Mouse (Mus musculus) inflammation-experienced regulatory T-cells, adult 6 months (primary cell): Measurements from ENCODE around the gene Ifitm1. TPM values are rescaled to one million over a fixed set of nuclear protein-coding genes. Genes with fewer than 3 reads are reported as not detected.

Experiments
- ATAC-seq: one replicate; pipeline ENCODE4 v1.8.0; 2017
- polyA plus RNA-seq, 3 experiments: library from polyadenylated mRNA; unstranded; fragments of 100-300 nt; shearing (Covaris generic); gene quantifications; one replicate each; pipeline ENCODE4 v1.2.1; 2017

Ifitm1 gene
- polyA plus RNA-seq, result 1 to 10 TPM in 1 of 3 experiments, under 1 TPM in 1, not detected in 1; 0.54 to 6.6 TPM

GRCm38 (mm10) chr7:140966921-140967320 lies at the start of gene Ifitm1:
Gene Ifitm1 (plus strand): TSS chr7:140967221.
- no peak for ATAC-seq

- ATAC-seq, result no peak
These were observed 47.1 kb upstream of the Ifitm1 start for GRCm38 (mm10) chr7:140919911-140920310.

- ATAC-seq, result no peak
These were observed 46.5 kb upstream of the Ifitm1 start, which contains the start of gene Nlrp6 for GRCm38 (mm10) chr7:140920418-140921029. Gene Nlrp6 (plus strand): TSS chr7:140920902.

- no peak for ATAC-seq
These were observed 45.6 kb upstream of the Ifitm1 start for GRCm38 (mm10) chr7:140921225-140921975.

- ATAC-seq, result no peak
These were observed 44.5 kb upstream of the Ifitm1 start for GRCm38 (mm10) chr7:140922398-140923069.

- ATAC-seq, result no peak
These were observed 43.8 kb upstream of the Ifitm1 start for GRCm38 (mm10) chr7:140923070-140923775.

- ATAC-seq, result no peak
These were observed 39.8 kb upstream of the Ifitm1 start for GRCm38 (mm10) chr7:140927181-140927580.

- no peak for ATAC-seq
These were observed 28.6 kb upstream of the Ifitm1 start for GRCm38 (mm10) chr7:140938436-140938835.

- ATAC-seq, result no peak
These were observed 28.1 kb upstream of the Ifitm1 start for GRCm38 (mm10) chr7:140938896-140939295.

GRCm38 (mm10) chr7:140939669-140940171 lies 27.3 kb upstream of the Ifitm1 start:
- ATAC-seq, result no peak

GRCm38 (mm10) chr7:140941222-140942051 lies 25.6 kb upstream of the Ifitm1 start, which contains the start of gene Pgghg:
Gene Pgghg (plus strand): TSS chr7:140941391.
- peak; percentile 91 for ATAC-seq

GRCm38 (mm10) chr7:140942341-140942740 lies 24.7 kb upstream of the Ifitm1 start:
- ATAC-seq, result no peak

GRCm38 (mm10) chr7:140942811-140943210 lies 24.2 kb upstream of the Ifitm1 start:
- ATAC-seq, result no peak

- ATAC-seq, result no peak
These were observed 23.7 kb upstream of the Ifitm1 start for GRCm38 (mm10) chr7:140943356-140943755.

- ATAC-seq, result no peak
These were observed 22.8 kb upstream of the Ifitm1 start for GRCm38 (mm10) chr7:140944236-140944635.

GRCm38 (mm10) chr7:140945247-140945646 lies 21.8 kb upstream of the Ifitm1 start:
- ATAC-seq, result no peak

- ATAC-seq, result no peak
These were observed 20.7 kb upstream of the Ifitm1 start for GRCm38 (mm10) chr7:140946311-140946710.

- ATAC-seq, result peak; percentile 78
These were observed 20.0 kb upstream of the Ifitm1 start for GRCm38 (mm10) chr7:140946980-140947379.

GRCm38 (mm10) chr7:140948161-140948560 lies 18.9 kb upstream of the Ifitm1 start:
- ATAC-seq, result no peak

- ATAC-seq, result no peak
These were observed 17.8 kb upstream of the Ifitm1 start for GRCm38 (mm10) chr7:140949255-140949654.

GRCm38 (mm10) chr7:140949824-140950530 lies 17.0 kb upstream of the Ifitm1 start, which contains the start of gene Ifitm5:
Gene Ifitm5 (minus strand): TSS chr7:140950291.
- no peak for ATAC-seq
